Mouse (Mus musculus): Measurements from ENCODE around the gene Fam199x.

DNA sequence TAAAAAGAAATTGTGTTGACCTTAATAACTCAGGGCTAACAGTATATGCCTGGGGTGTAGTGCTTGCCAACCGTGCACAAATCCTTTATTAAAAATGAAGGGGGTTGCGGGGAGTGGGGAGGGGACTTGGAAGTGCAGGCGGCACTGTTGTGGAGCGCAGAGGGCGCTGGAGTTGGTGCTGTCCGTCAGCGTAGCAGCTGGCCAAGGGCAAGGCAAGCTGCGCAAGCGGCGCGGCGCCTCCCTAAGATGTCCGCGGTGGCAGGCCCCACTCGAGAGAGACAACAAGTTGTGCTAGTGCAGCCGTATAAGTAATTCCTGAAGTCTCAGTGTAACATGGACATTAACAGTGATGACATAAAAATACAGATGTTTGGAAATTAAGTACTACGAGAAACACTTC is 78.1 kb downstream of the Fam199x start:
- no peak for TF ChIP-seq ZKSCAN1 (IDR thresholded peaks at IDR 0.05; ENCODE audit: borderline replicate concordance, low read depth, low read length)
- no peak for TF ChIP-seq CTCF (conservative IDR thresholded peaks at IDR 0.05 in 1 of 2, IDR thresholded peaks at IDR 0.05 in 1 of 2; ENCODE audit: low read depth in 2 of 2, low read length in 2 of 2)
- TF ChIP-seq POLR2A (IDR thresholded peaks at IDR 0.05; ENCODE audit: low read depth, low read length), result no peak
- TF ChIP-seq TBP (conservative IDR thresholded peaks at IDR 0.05; ENCODE audit: low read depth, low read length), result no peak
- no peak for TF ChIP-seq POLR2AphosphoS2 (IDR thresholded peaks at IDR 0.05; ENCODE audit: low read depth, low read length)
- TF ChIP-seq SIN3A (IDR thresholded peaks at IDR 0.05; ENCODE audit: low read length), result no peak
- no peak for TF ChIP-seq MXI1 (IDR thresholded peaks at IDR 0.05; ENCODE audit: low read depth, low read length)
- TF ChIP-seq ZMIZ1 (IDR thresholded peaks at IDR 0.05; ENCODE audit: low read depth, low read length), result no peak
- no peak for TF ChIP-seq CHD2 (IDR thresholded peaks at IDR 0.05; ENCODE audit: low read length)

All from CH12.LX (cell line).